Mouse (Mus musculus) hindbrain, embryonic 10.5 days (tissue): ENCODE results near the gene Acadsb. TPM values are rescaled to one million over a fixed set of nuclear protein-coding genes. Genes with fewer than 3 reads are reported as not detected.

Experiments used
- DNase-seq: peaks from one replicate; pipeline ENCODE4 v3.0.0-alpha.2; 2017; ENCODE audit warnings: low spot score
- H3K27ac ChIP-seq: fragments of 300-500 bp; sonication (generic); 2 replicates; pipeline ENCODE4 v1.5.1; 2016; ENCODE audit warnings: mild to moderate bottlenecking, moderate library complexity
- H3K27me3 ChIP-seq: fragments of 300-500 bp; sonication (generic); 2 replicates; pipeline ENCODE4 v1.6.1; 2016; ENCODE audit warnings: mild to moderate bottlenecking; ENCODE audit not compliant: poor library complexity, insufficient read depth, severe bottlenecking
- H3K36me3 ChIP-seq: fragments of 300-500 bp; sonication (generic); 2 replicates; pipeline ENCODE4 v1.6.1; 2016; ENCODE audit warnings: mild to moderate bottlenecking, moderate library complexity
- H3K4me1 ChIP-seq: fragments of 300-500 bp; sonication (generic); replicated peaks from 2 replicates; pipeline ENCODE4 v1.6.1; 2016; ENCODE audit warnings: mild to moderate bottlenecking
- H3K4me3 ChIP-seq: fragments of 300-500 bp; sonication (generic); 2 replicates; pipeline ENCODE4 v1.5.1; 2016; ENCODE audit warnings: mild to moderate bottlenecking, moderate library complexity
- H3K9me3 ChIP-seq: fragments of 300-500 bp; sonication (generic); 2 replicates; pipeline ENCODE4 v1.6.1; 2016; ENCODE audit warnings: mild to moderate bottlenecking, moderate library complexity
- WGBS: fragments of 180-500 bp; shearing (Covaris S2); methylation state at CpG from one replicate; pipeline ENCODE4 v1.1.7; 2016; 5-methylcytosine and 5-hydroxymethylcytosine counted together
- polyA plus RNA-seq: library from polyadenylated mRNA; unstranded; fragments of >200 nt; fragmentation: Nextera tagmentation; extraction: Ambion mirVana; gene quantifications from 2 replicates; pipeline ENCODE4 v1.2.1, GENCODE M21; 2016

Gene Acadsb
- polyA plus RNA-seq, 1 experiment from 2014 or later: 68.4 TPM

- peaks cover 19% of the 10 kb centered on the region for H3K4me1 ChIP-seq
- peaks cover 48% of the 10 kb centered on the region for H3K27me3 ChIP-seq
- peak; percentile 64 for DNase-seq
- H3K9me3 ChIP-seq: no peaks in the 10 kb centered on the region
- no peaks in the 10 kb centered on the region for H3K36me3 ChIP-seq
- H3K4me3 ChIP-seq: no peak overlapping the region
- 16% methylated on average over 8 of the region's 8 CpGs for WGBS
- H3K27ac ChIP-seq: no peak overlapping the region
These were observed 66.7 kb downstream of the Acadsb start for GRCm38 (mm10) chr7:131477140-131477539.

- H3K27ac ChIP-seq: no peak overlapping the region
- 94% methylated on average over 5 of the region's 5 CpGs for WGBS
- no peaks in the 10 kb centered on the region for H3K36me3 ChIP-seq
- no peak overlapping the region for H3K4me3 ChIP-seq
- H3K9me3 ChIP-seq: no peaks in the 10 kb centered on the region
- no peak for DNase-seq
- H3K4me1 ChIP-seq: peaks cover 19% of the 10 kb centered on the region
- peaks cover 47% of the 10 kb centered on the region for H3K27me3 ChIP-seq
These were observed 68.0 kb downstream of the Acadsb start for GRCm38 (mm10) chr7:131478403-131478802.

Other genes with a start within 250 kb of the Acadsb start
- 0.02 TPM in 1 of 2 replicates, not detected in the other for gene 5430419D17Rik, start 236.2 kb upstream of the Acadsb start, polyA plus RNA-seq
- not detected in 2 replicates for gene Cuzd1, start 88.3 kb upstream of the Acadsb start, polyA plus RNA-seq
- not detected in 2 replicates for gene Fam24b, start 81.1 kb upstream of the Acadsb start, polyA plus RNA-seq
- not detected in 2 replicates for gene Fam24a, start 76.7 kb upstream of the Acadsb start, polyA plus RNA-seq
- 20.8 and 21.5 TPM in 2 replicates for gene 2310057M21Rik, start 47.8 kb upstream of the Acadsb start, polyA plus RNA-seq
- 68.1 and 70.9 TPM in 2 replicates for gene Pstk, start 39.5 kb upstream of the Acadsb start, polyA plus RNA-seq
- gene Ikzf5, start 80 bp upstream of the Acadsb start, polyA plus RNA-seq: 15.2 and 16.3 TPM in 2 replicates
- 0.61 and 0.93 TPM in 2 replicates for gene Hmx3, start 132.3 kb downstream of the Acadsb start, polyA plus RNA-seq
- 0.91 and 1.2 TPM in 2 replicates for gene Hmx2, start 138.2 kb downstream of the Acadsb start, polyA plus RNA-seq
- gene Bub3, start 149.6 kb downstream of the Acadsb start, polyA plus RNA-seq: 306 and 322 TPM in 2 replicates